Mouse (Mus musculus): Measurements from ENCODE around the gene Ccdc177. TPM values are rescaled to one million over a fixed set of nuclear protein-coding genes. Genes with fewer than 3 reads are reported as not detected.

Ccdc177 gene
- polyA plus RNA-seq, 1 experiment from 2014 or later, result not detected

Other genes starting within 250 kb of the Ccdc177 start
- gene Galnt16, start 242.4 kb downstream of the Ccdc177 start, polyA plus RNA-seq (2015; fragmentation: Nextera tagmentation; extraction: Ambion mirVana), result 3.2 and 3.7 TPM in 2 replicates
- 15.9 and 17.2 TPM in 2 replicates for gene Slc39a9, start 116.8 kb downstream of the Ccdc177 start, polyA plus RNA-seq (2015; fragmentation: Nextera tagmentation; extraction: Ambion mirVana)
- 165 and 195 TPM in 2 replicates for gene Erh, start 116.3 kb downstream of the Ccdc177 start, polyA plus RNA-seq (2015; fragmentation: Nextera tagmentation; extraction: Ambion mirVana)
- 0.57 and 0.78 TPM in 2 replicates for gene Plekhd1, start 68.1 kb downstream of the Ccdc177 start, polyA plus RNA-seq (2015; fragmentation: Nextera tagmentation; extraction: Ambion mirVana)
- gene Susd6, start 29.8 kb upstream of the Ccdc177 start, polyA plus RNA-seq (2015; fragmentation: Nextera tagmentation; extraction: Ambion mirVana), result 13.6 and 14.3 TPM in 2 replicates
- 328 and 339 TPM in 2 replicates for gene Srsf5, start 184.8 kb upstream of the Ccdc177 start, polyA plus RNA-seq (2015; fragmentation: Nextera tagmentation; extraction: Ambion mirVana)
- gene Slc10a1, start 208.0 kb upstream of the Ccdc177 start, polyA plus RNA-seq (2015; fragmentation: Nextera tagmentation; extraction: Ambion mirVana), result 0.47 and 0.61 TPM in 2 replicates

All from heart, embryonic 13.5 days (tissue).